Mouse (Mus musculus): ENCODE data around the gene Furin. TPM values are rescaled to one million over a fixed set of nuclear protein-coding genes. Genes with fewer than 3 reads are reported as not detected.
"Not testable (repeated sequence)": the region's sequence is repeated elsewhere in the genome, so short reads cannot be mapped to it uniquely, and the experiment has no call there.

The Furin gene
- polyA plus RNA-seq, 1 experiment: 56.4 TPM

GRCm38 (mm10) chr7:80400571-80400970, 4.7 kb downstream of the Furin start:
- no peak overlapping the region for H3K4me3 ChIP-seq (ENCODE audit: control insufficient read depth, insufficient read depth, low read length)
- H3K27me3 ChIP-seq (ENCODE audit: control insufficient read depth, insufficient read depth, low read length): no peaks in the 10 kb centered on the region
- no peak for DNase-seq
- peaks cover 28% of the 10 kb centered on the region for H3K4me1 ChIP-seq (replicated peaks; ENCODE audit: control insufficient read depth, insufficient read depth, low read length)
- H3K27ac ChIP-seq (ENCODE audit: control insufficient read depth, insufficient read depth, low read length): no peak overlapping the region
- TF ChIP-seq POLR2A (IDR thresholded peaks at IDR 0.05; ENCODE audit: control insufficient read depth, extremely low read depth, insufficient read depth, low read length, poor library complexity): no peak
- peaks cover 7% of the 10 kb centered on the region for H3K36me3 ChIP-seq (ENCODE audit: control insufficient read depth, insufficient read depth, low read length)
- 91% methylated on average over 6 of the region's 6 CpGs for WGBS

- DNase-seq: no peak
- Histone ChIP-seq H3K4me3 (ENCODE audit: control insufficient read depth, insufficient read depth, low read length) (no peak overlapping the region), H3K36me3 (ENCODE audit: control insufficient read depth, insufficient read depth, low read length) (peaks cover 7% of the 10 kb centered on the region), H3K27ac (ENCODE audit: control insufficient read depth, insufficient read depth, low read length) (no peak overlapping the region), H3K27me3 (ENCODE audit: control insufficient read depth, insufficient read depth, low read length) (no peaks in the 10 kb centered on the region), H3K4me1 (replicated peaks; ENCODE audit: control insufficient read depth, insufficient read depth, low read length) (peaks cover 28% of the 10 kb centered on the region)
- 90% methylated on average over 5 of the region's 5 CpGs for WGBS
- TF ChIP-seq CTCF (IDR thresholded peaks at IDR 0.05; ENCODE audit: borderline replicate concordance, control insufficient read depth, extremely low read depth, insufficient read depth, low read length, poor library complexity): no peak
- TF ChIP-seq POLR2A (IDR thresholded peaks at IDR 0.05; ENCODE audit: control insufficient read depth, extremely low read depth, insufficient read depth, low read length, poor library complexity): no peak
Measured at GRCm38 (mm10) chr7:80400099-80400498, 5.1 kb downstream of the Furin start.

GRCm38 (mm10) chr7:80398654-80399444, 6.4 kb downstream of the Furin start:
- peaks cover 22% of the 10 kb centered on the region for H3K4me1 ChIP-seq (replicated peaks; ENCODE audit: control insufficient read depth, insufficient read depth, low read length)
- 90% methylated on average over 9 of the region's 9 CpGs for WGBS
- H3K4me3 ChIP-seq (ENCODE audit: control insufficient read depth, insufficient read depth, low read length): no peak overlapping the region
- no peaks in the 10 kb centered on the region for H3K27me3 ChIP-seq (ENCODE audit: control insufficient read depth, insufficient read depth, low read length)
- DNase-seq: no peak
- H3K36me3 ChIP-seq (ENCODE audit: control insufficient read depth, insufficient read depth, low read length): peaks cover 7% of the 10 kb centered on the region
- TF ChIP-seq CTCF (IDR thresholded peaks at IDR 0.05; ENCODE audit: borderline replicate concordance, control insufficient read depth, extremely low read depth, insufficient read depth, low read length, poor library complexity) (no peak), POLR2A (IDR thresholded peaks at IDR 0.05; ENCODE audit: control insufficient read depth, extremely low read depth, insufficient read depth, low read length, poor library complexity) (no peak)
- H3K27ac ChIP-seq (ENCODE audit: control insufficient read depth, insufficient read depth, low read length): no peak overlapping the region

- H3K27me3 ChIP-seq (ENCODE audit: control insufficient read depth, insufficient read depth, low read length): no peaks in the 10 kb centered on the region
- peaks cover 12% of the 10 kb centered on the region for H3K36me3 ChIP-seq (ENCODE audit: control insufficient read depth, insufficient read depth, low read length)
- DNase-seq: no peak
- H3K4me1 ChIP-seq (replicated peaks; ENCODE audit: control insufficient read depth, insufficient read depth, low read length): peaks cover 19% of the 10 kb centered on the region
- WGBS: 96% methylated on average over 9 of the region's 9 CpGs
- no peak for TF ChIP-seq CTCF (IDR thresholded peaks at IDR 0.05; ENCODE audit: borderline replicate concordance, control insufficient read depth, extremely low read depth, insufficient read depth, low read length, poor library complexity)
- TF ChIP-seq POLR2A (IDR thresholded peaks at IDR 0.05; ENCODE audit: control insufficient read depth, extremely low read depth, insufficient read depth, low read length, poor library complexity): no peak
- H3K4me3 ChIP-seq (ENCODE audit: control insufficient read depth, insufficient read depth, low read length): no peak overlapping the region
- H3K27ac ChIP-seq (ENCODE audit: control insufficient read depth, insufficient read depth, low read length): no peak overlapping the region
Measured at GRCm38 (mm10) chr7:80397986-80398385, 7.2 kb downstream of the Furin start.

- H3K27ac ChIP-seq (ENCODE audit: control insufficient read depth, insufficient read depth, low read length); H3K4me3 ChIP-seq (ENCODE audit: control insufficient read depth, insufficient read depth, low read length); H3K27me3 ChIP-seq (ENCODE audit: control insufficient read depth, insufficient read depth, low read length); DNase-seq: not testable (repeated sequence)
- WGBS: 90% methylated on average over 4 of the region's 4 CpGs
- Histone ChIP-seq H3K36me3 (ENCODE audit: control insufficient read depth, insufficient read depth, low read length) (peaks cover 22% of the 10 kb centered on the region), H3K4me1 (replicated peaks; ENCODE audit: control insufficient read depth, insufficient read depth, low read length) (peaks cover 15% of the 10 kb centered on the region)
Measured at GRCm38 (mm10) chr7:80396427-80396826, 8.8 kb downstream of the Furin start.

- H3K4me1 ChIP-seq (replicated peaks; ENCODE audit: control insufficient read depth, insufficient read depth, low read length): no peaks in the 10 kb centered on the region
- peaks cover 31% of the 10 kb centered on the region for H3K36me3 ChIP-seq (ENCODE audit: control insufficient read depth, insufficient read depth, low read length)
- no peak for DNase-seq
- no peak for TF ChIP-seq POLR2A (IDR thresholded peaks at IDR 0.05; ENCODE audit: control insufficient read depth, extremely low read depth, insufficient read depth, low read length, poor library complexity)
- no peak for TF ChIP-seq CTCF (IDR thresholded peaks at IDR 0.05; ENCODE audit: borderline replicate concordance, control insufficient read depth, extremely low read depth, insufficient read depth, low read length, poor library complexity)
- no peaks in the 10 kb centered on the region for H3K27me3 ChIP-seq (ENCODE audit: control insufficient read depth, insufficient read depth, low read length)
- H3K4me3 ChIP-seq (ENCODE audit: control insufficient read depth, insufficient read depth, low read length): no peak overlapping the region
- H3K27ac ChIP-seq (ENCODE audit: control insufficient read depth, insufficient read depth, low read length): no peak overlapping the region
- WGBS: 90% methylated on average over 4 of the region's 4 CpGs
Measured at GRCm38 (mm10) chr7:80394600-80394999, 10.6 kb downstream of the Furin start.

- DNase-seq: no peak
- no peaks in the 10 kb centered on the region for H3K27me3 ChIP-seq (ENCODE audit: control insufficient read depth, insufficient read depth, low read length)
- peaks cover 31% of the 10 kb centered on the region for H3K36me3 ChIP-seq (ENCODE audit: control insufficient read depth, insufficient read depth, low read length)
- TF ChIP-seq CTCF (IDR thresholded peaks at IDR 0.05; ENCODE audit: borderline replicate concordance, control insufficient read depth, extremely low read depth, insufficient read depth, low read length, poor library complexity) (no peak), POLR2A (IDR thresholded peaks at IDR 0.05; ENCODE audit: control insufficient read depth, extremely low read depth, insufficient read depth, low read length, poor library complexity) (no peak)
- peaks cover 3% of the 10 kb centered on the region; the same call in 1 of the 2 replicates for H3K4me1 ChIP-seq (replicated peaks; ENCODE audit: control insufficient read depth, insufficient read depth, low read length)
- WGBS: 96% methylated on average over 15 of the region's 15 CpGs
- no peak overlapping the region for H3K27ac ChIP-seq (ENCODE audit: control insufficient read depth, insufficient read depth, low read length)
- H3K4me3 ChIP-seq (ENCODE audit: control insufficient read depth, insufficient read depth, low read length): no peak overlapping the region
Measured at GRCm38 (mm10) chr7:80392119-80392518, 13.1 kb downstream of the Furin start.
